Comparison of ENCODE assay signal across 8 mouse cellular contexts in genomic region chr14:103898689-103899088, GRCm38 (mm10). TPM values are rescaled to one million over a fixed set of nuclear protein-coding genes. Genes with fewer than 3 reads are reported as not detected.
DNase-seq lines count a peak whose midpoint lies in the region; ATAC-seq lines count a peak whose summit lies in the region.

No protein-coding gene starts in this region.

- no peaks in the 10 kb centered on the region for H3K27me3 ChIP-seq in hindbrain, embryonic 11.5 days (ENCODE audit: control insufficient read depth, insufficient read depth, low read length)
- H3K27me3 ChIP-seq in liver, embryonic 15.5 days, result no peaks in the 10 kb centered on the region

- peak; percentile 87 for ATAC-seq in hindbrain, embryonic 11.5 days (ENCODE audit: low FRiP score)
- ATAC-seq in liver, embryonic 15.5 days (ENCODE audit: insufficient read depth), result no peak

- WGBS in hindbrain, embryonic 11.5 days, result 9% methylated on average over 9 of the region's 9 CpGs
- 12% methylated on average over 9 of the region's 9 CpGs for WGBS in liver, embryonic 15.5 days (ENCODE audit: insufficient replicate concordance)

- peak; percentile 6 to 9 for DNase-seq in heart, adult 9 months (ENCODE audit: low spot score in 2 of 2)
- DNase-seq in heart, postnatal 14 days, result no peak
- peak; percentile 77 for DNase-seq in embryo, embryonic 10.5 days (ENCODE audit: low spot score)
- peak; percentile 70 for DNase-seq in hindbrain, embryonic 11.5 days (ENCODE audit: low spot score)
- peak; percentile 4 for DNase-seq in skeletal muscle tissue, adult 2 months (ENCODE audit: low read depth, low spot score)
- DNase-seq in gastrocnemius, postnatal 10 days, result no peak
- DNase-seq in right cerebral cortex, adult 18-20 months, result no peak

- intact Hi-C loops in heart, postnatal 14 days (cut with DNase I), result loop anchor here (5.0 kb wide), 1 partner anchor 56 kb away; the partner anchor contains the start of gene Ednrb

- H3K36me3 ChIP-seq in hindbrain, embryonic 11.5 days (ENCODE audit: control insufficient read depth, insufficient read depth, low read length), result no peaks in the 10 kb centered on the region
- H3K36me3 ChIP-seq in liver, embryonic 15.5 days (replicated peaks), result no peaks in the 10 kb centered on the region

- H3K4me2 ChIP-seq in hindbrain, embryonic 11.5 days (replicated peaks; ENCODE audit: low read depth, low read length), result peak overlapping the region; percentile 20
- 0 out of 2 replicates have a peak overlapping the region, but pooled peaks have one; percentile 27 for H3K4me2 ChIP-seq in liver, embryonic 15.5 days

- peak overlapping the region; percentile 34; the same call in 1 of the 2 replicates for H3K9ac ChIP-seq in hindbrain, embryonic 11.5 days (ENCODE audit: low read depth, low read length)
- H3K9ac ChIP-seq in liver, embryonic 15.5 days, result no peak overlapping the region

- no peaks in the 10 kb centered on the region for H3K9me3 ChIP-seq in hindbrain, embryonic 11.5 days (ENCODE audit: control insufficient read depth, low read length)
- no peaks in the 10 kb centered on the region for H3K9me3 ChIP-seq in liver, embryonic 15.5 days (replicated peaks)

- H3K4me1 ChIP-seq in hindbrain, embryonic 11.5 days (replicated peaks; ENCODE audit: control insufficient read depth, insufficient read depth, low read length), result no peaks in the 10 kb centered on the region
- H3K4me1 ChIP-seq in liver, embryonic 15.5 days (replicated peaks), result peaks cover 4% of the 10 kb centered on the region; the same call in 1 of the 2 replicates

- peak overlapping the region; percentile 76 for H3K27ac ChIP-seq in hindbrain, embryonic 11.5 days (ENCODE audit: low read depth, low read length)
- no peak overlapping the region for H3K27ac ChIP-seq in liver, embryonic 15.5 days (replicated peaks)

- peak overlapping the region; percentile 26 for H3K4me3 ChIP-seq in hindbrain, embryonic 11.5 days (ENCODE audit: low read depth, low read length)
- H3K4me3 ChIP-seq in liver, embryonic 15.5 days (replicated peaks), result no peak overlapping the region

RNA-seq across cellular contexts. Expression of gene Ednrb, which starts 54.5 kb away (rescaled TPM):
- total RNA-seq in heart, postnatal 14 days (2021), result 10 to 100 TPM; 21.5 to 27.8 TPM
- 149 and 164 TPM in 2 replicates for polyA plus RNA-seq in hindbrain, embryonic 11.5 days (2014; fragmentation: Nextera tagmentation; extraction: Ambion mirVana)
- polyA plus RNA-seq in liver, embryonic 15.5 days (2015; fragmentation: Nextera tagmentation; extraction: Ambion mirVana), result 5.9 and 7.0 TPM in 2 replicates
- 10 to 100 TPM; 19.1 to 19.7 TPM for total RNA-seq in gastrocnemius, postnatal 10 days (2021)

Comparison
In these comparisons a context has a peak if more than half of its experiments do, and no peak if none do; other contexts are left out.
1. DNase-seq: peak in heart, adult 9 months (2 of 2), embryo, embryonic 10.5 days (single experiment), hindbrain, embryonic 11.5 days (single experiment) and skeletal muscle tissue, adult 2 months (single experiment); none in heart, postnatal 14 days (0 of 2), gastrocnemius, postnatal 10 days (single experiment) and right cerebral cortex, adult 18-20 months (single experiment).